Mouse (Mus musculus) kidney, postnatal 0 days (tissue): ENCODE results near the gene Knop1. TPM values are rescaled to one million over a fixed set of nuclear protein-coding genes. Genes with fewer than 3 reads are reported as not detected.

Experiments used
- ATAC-seq: fragments of 200-750 bp; cut with Nextera tagmentation; replicated peaks from 2 replicates; pipeline ENCODE4 v1.8.0; 2017; ENCODE audit warnings: low read depth, moderate number of reproducible peaks, moderate TSS enrichment, moderate library complexity; ENCODE audit not compliant: low FRiP score
- DNase-seq: peaks from one replicate; pipeline ENCODE4 v3.0.0-alpha.2; 2016; ENCODE audit warnings: low spot score
- H3K27ac ChIP-seq: fragments of 300-500 bp; sonication (generic); 2 replicates; pipeline ENCODE4 v1.5.1; 2014; ENCODE audit warnings: mild to moderate bottlenecking
- H3K27me3 ChIP-seq: fragments of 300-500 bp; sonication (generic); 2 replicates; pipeline ENCODE4 v1.6.1; 2014; ENCODE audit warnings: low read length, mixed read lengths; ENCODE audit not compliant: insufficient read depth
- H3K36me3 ChIP-seq: fragments of 300-500 bp; sonication (generic); 2 replicates; pipeline ENCODE4 v1.6.1; 2014; ENCODE audit warnings: low read length, mixed read lengths; ENCODE audit not compliant: insufficient read depth
- H3K4me1 ChIP-seq: fragments of 300-500 bp; sonication (generic); replicated peaks from 2 replicates; pipeline ENCODE4 v1.6.1; 2014; ENCODE audit warnings: antibody characterized with exemption, low read length, mixed read lengths; ENCODE audit not compliant: insufficient read depth
- H3K4me2 ChIP-seq: fragments of 300-500 bp; sonication (generic); 2 replicates; pipeline ENCODE4 v1.6.1; 2014; ENCODE audit warnings: mild to moderate bottlenecking, low read length, moderate library complexity, mixed read lengths
- H3K4me3 ChIP-seq: fragments of 300-500 bp; sonication (generic); replicated peaks from 2 replicates; pipeline ENCODE4 v1.5.1; 2014; ENCODE audit warnings: low read depth, low read length
- H3K9ac ChIP-seq: fragments of 300-500 bp; sonication (generic); 2 replicates; pipeline ENCODE4 v1.6.1; 2014; ENCODE audit warnings: low read depth, low read length
- H3K9me3 ChIP-seq: fragments of 300-500 bp; sonication (generic); replicated peaks from 2 replicates; pipeline ENCODE4 v1.6.1; 2016; ENCODE audit warnings: low read length, inconsistent platforms, mixed read lengths
- CTCF ChIP-seq: IDR thresholded peaks from 2 replicates; pipeline ENCODE4 v1.5.1; 2016; ENCODE audit warnings: antibody characterized with exemption, low read depth, mild to moderate bottlenecking, moderate library complexity
- WGBS: fragments of 180-500 bp; shearing (Covaris S2); extraction: QIAGEN DNeasy Blood & Tissue Kit; methylation state at CpG from one replicate; pipeline ENCODE4 v1.1.7; 2014; 5-methylcytosine and 5-hydroxymethylcytosine counted together
- polyA plus RNA-seq: library from polyadenylated mRNA; unstranded; fragments of >200 nt; fragmentation: Nextera tagmentation; extraction: Ambion mirVana; gene quantifications from 2 replicates; pipeline ENCODE4 v1.2.1, GENCODE M21; 2015

Knop1 gene
- polyA plus RNA-seq, 1 experiment from 2014 or later, result 101 TPM

- H3K36me3 ChIP-seq, result no peaks in the 10 kb centered on the region
- H3K9me3 ChIP-seq, result no peaks in the 10 kb centered on the region
- no peak overlapping the region for H3K9ac ChIP-seq
- no peak for ATAC-seq
- no peaks in the 10 kb centered on the region for H3K27me3 ChIP-seq
- H3K4me1 ChIP-seq, result no peaks in the 10 kb centered on the region
- WGBS, result 66% methylated on average over 2 of the region's 2 CpGs
- no peak for DNase-seq
- no peak overlapping the region for H3K27ac ChIP-seq
- no peak overlapping the region for H3K4me2 ChIP-seq
- TF ChIP-seq CTCF, result no peak
- no peak overlapping the region for H3K4me3 ChIP-seq
Measured at GRCm38 (mm10) chr7:118865362-118865761, 9.3 kb upstream of the Knop1 start.

- ATAC-seq, result no peak
- no peak for TF ChIP-seq CTCF
- Histone ChIP-seq H3K9ac (no peak overlapping the region), H3K4me1 (0 out of 2 replicates have a peak, but pooled peaks cover 4% of the 10 kb centered on the region), H3K9me3 (no peaks in the 10 kb centered on the region), H3K4me2 (no peak overlapping the region), H3K27me3 (no peaks in the 10 kb centered on the region), H3K27ac (no peak overlapping the region), H3K36me3 (no peaks in the 10 kb centered on the region), H3K4me3 (no peak overlapping the region)
- 94% methylated on average over 1 of the region's 1 CpGs for WGBS
- DNase-seq, result no peak
Measured at GRCm38 (mm10) chr7:118858640-118859039, 2.6 kb upstream of the Knop1 start.

- H3K9me3 ChIP-seq, result no peaks in the 10 kb centered on the region
- under 1% methylated on average over 57 of the region's 57 CpGs for WGBS
Measured at GRCm38 (mm10) chr7:118855171-118855876, 730 bp downstream of the Knop1 start, which contains the start of gene Iqck. TSS of gene Iqck (plus strand) at chr7:118855752.

DNA sequence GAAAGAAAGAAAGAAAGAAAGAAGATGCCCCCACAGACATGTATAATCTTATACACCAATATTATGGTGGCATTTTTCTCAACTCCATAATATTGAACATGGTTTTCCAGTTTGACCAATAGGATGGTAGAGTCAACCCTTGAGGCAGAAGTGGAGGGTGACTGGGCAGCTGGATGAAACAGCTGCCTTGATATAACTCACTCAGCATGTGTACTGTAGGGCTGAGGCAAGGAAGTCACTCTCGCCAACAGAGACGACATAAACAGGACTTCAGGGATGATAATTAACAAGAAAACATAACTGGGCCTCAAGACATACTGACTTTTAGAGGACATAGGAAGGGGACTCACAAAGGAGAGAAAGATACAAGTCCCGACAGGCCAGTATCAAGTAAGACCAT lies 1.4 kb downstream of the Knop1 start:
- Histone ChIP-seq H3K27me3 (no peaks in the 10 kb centered on the region), H3K4me3 (peak overlapping the region; percentile 91), H3K36me3 (peaks cover 23% of the 10 kb centered on the region), H3K4me1 (peaks cover 12% of the 10 kb centered on the region; the same call in 1 of the 2 replicates), H3K9ac (peak overlapping the region; percentile 75; the same call in 1 of the 2 replicates), H3K4me2 (peak overlapping the region; percentile 90), H3K27ac (0 out of 2 replicates have a peak overlapping the region, but pooled peaks have one; percentile 77), H3K9me3 (no peaks in the 10 kb centered on the region)
- TF ChIP-seq CTCF, result no peak
- DNase-seq, result no peak
- 17% methylated on average over 3 of the region's 3 CpGs for WGBS
- no peak for ATAC-seq

More at GRCm38 (mm10) chr7:118855171-118855876, 730 bp downstream of the Knop1 start, which contains the start of gene Iqck:
- DNase-seq, result peak; percentile 95
- Histone ChIP-seq H3K4me2 (peak within 1 kb of the TSS; percentile 90), H3K27ac (peak within 1 kb of the TSS; percentile 77), H3K4me1 (0 out of 2 replicates have a peak, but pooled peaks cover 6% of the 10 kb centered on the region), H3K9ac (peak within 1 kb of the TSS; percentile 75), H3K36me3 (peaks cover 18% of the 10 kb centered on the region), H3K4me3 (peak within 1 kb of the TSS; percentile 91), H3K27me3 (no peaks in the 10 kb centered on the region)
- no peak for TF ChIP-seq CTCF
- peak; percentile 96 for ATAC-seq

DNA sequence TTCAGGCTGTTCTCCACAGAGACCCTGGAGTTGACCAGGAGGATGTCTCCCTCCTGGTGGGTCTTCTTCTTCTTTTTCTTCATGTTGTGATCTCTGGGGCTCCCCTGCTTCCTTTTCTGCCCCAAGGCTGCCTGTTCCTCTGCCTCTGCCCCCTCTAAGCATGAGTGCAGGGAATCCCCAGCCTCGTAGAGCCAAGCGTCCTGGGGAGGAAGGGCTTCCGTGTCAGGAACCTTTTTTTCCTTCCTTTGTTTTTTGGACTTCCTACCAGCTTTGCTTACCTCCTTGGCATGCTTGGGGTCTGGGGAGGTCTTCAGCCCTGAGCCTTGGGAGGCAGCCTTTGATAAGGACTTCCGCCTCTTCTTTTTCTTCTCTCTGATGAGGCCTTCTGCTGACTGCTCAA lies 3.4 kb downstream of the Knop1 start:
- H3K36me3 ChIP-seq, result peaks cover 37% of the 10 kb centered on the region

GRCm38 (mm10) chr7:118851571-118851970 lies 4.5 kb downstream of the Knop1 start:
- peaks cover 12% of the 10 kb centered on the region; the same call in 1 of the 2 replicates for H3K4me1 ChIP-seq
- DNase-seq, result no peak
- no peak for ATAC-seq
- no peak overlapping the region for H3K4me2 ChIP-seq
- WGBS, result 78% methylated on average over 7 of the region's 7 CpGs
- H3K9ac ChIP-seq, result no peak overlapping the region
- H3K27ac ChIP-seq, result no peak overlapping the region
- H3K4me3 ChIP-seq, result no peak overlapping the region
- TF ChIP-seq CTCF, result no peak
- H3K9me3 ChIP-seq, result no peaks in the 10 kb centered on the region
- H3K36me3 ChIP-seq, result peaks cover 42% of the 10 kb centered on the region
- H3K27me3 ChIP-seq, result no peaks in the 10 kb centered on the region

More for the DNA sequence above, 3.4 kb downstream of the Knop1 start:
- H3K4me3 ChIP-seq, result no peak overlapping the region
- no peaks in the 10 kb centered on the region for H3K9me3 ChIP-seq
- ATAC-seq (no peak), DNase-seq (no peak)
- no peak overlapping the region for H3K4me2 ChIP-seq
- H3K27me3 ChIP-seq, result no peaks in the 10 kb centered on the region
- H3K27ac ChIP-seq, result no peak overlapping the region
- H3K9ac ChIP-seq, result no peak overlapping the region
- WGBS, result 83% methylated on average over 4 of the region's 4 CpGs
- peaks cover 12% of the 10 kb centered on the region; the same call in 1 of the 2 replicates for H3K4me1 ChIP-seq
- TF ChIP-seq CTCF, result no peak
